Mouse (Mus musculus): ENCODE measurements at regions not wholly inside any gene's neighbourhood (a gene's known extent, or its start where the extent isn't known, plus 50 kb on each side); places are given as distances from the start of the nearest gene placed in this dataset.

DNA sequence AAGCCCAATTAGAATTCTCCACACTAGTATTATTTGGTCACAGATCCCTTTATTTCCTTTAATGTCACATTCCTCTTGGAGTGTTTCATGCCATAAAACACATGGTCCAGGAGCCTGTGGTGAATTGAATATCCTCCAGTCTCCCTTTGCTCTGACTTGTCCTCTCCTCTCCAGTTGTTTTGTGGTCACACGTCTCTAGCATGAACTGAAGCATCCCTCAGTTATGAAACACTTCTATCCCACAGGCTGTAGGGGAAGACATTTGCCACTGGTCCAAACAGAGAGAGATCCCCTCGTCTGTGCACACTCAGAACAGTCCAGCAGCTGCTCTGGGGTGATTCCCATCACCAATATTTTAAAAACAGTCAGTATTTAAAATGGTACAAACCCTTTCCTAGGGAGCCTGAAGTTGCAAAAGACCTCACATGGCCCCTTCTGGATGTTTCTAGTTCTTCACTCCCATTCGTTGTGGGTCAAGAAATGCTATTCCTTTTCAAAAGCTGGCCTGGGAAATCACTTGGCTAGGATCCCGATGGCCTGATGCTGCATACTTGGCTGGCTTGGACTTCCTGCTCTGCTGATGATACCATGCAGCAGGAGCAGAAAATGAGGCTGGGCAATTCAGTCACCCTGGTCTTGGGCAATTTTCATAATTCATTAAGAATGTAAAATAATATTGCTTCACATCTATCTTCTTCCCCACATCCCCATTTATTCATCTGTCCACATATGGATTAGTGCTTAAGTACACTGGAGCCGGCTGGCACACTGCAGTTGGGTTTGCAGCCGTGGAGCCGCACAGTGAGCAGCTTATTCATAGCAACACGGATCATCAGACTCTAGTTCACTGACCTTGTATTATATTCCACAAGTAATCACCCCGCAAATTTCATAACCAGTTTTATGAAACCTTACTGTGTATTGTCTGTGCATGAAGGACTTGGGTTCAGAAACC lies 83.1 kb upstream of the Adamts9 start:
- no peak overlapping the region for H3K27ac ChIP-seq (replicated peaks; ENCODE audit: insufficient read depth, low read depth, low read length)
- no peaks in the 10 kb centered on the region for H3K79me2 ChIP-seq (ENCODE audit: control insufficient read depth, insufficient read depth, low read length)
- DNase-seq (ENCODE audit: extremely low read depth, low read depth, low spot score) = peak; percentile 46
- no peak overlapping the region for H3K9ac ChIP-seq (ENCODE audit: low read depth, low read length)
- no peaks in the 10 kb centered on the region for H3K36me3 ChIP-seq (ENCODE audit: control insufficient read depth, insufficient read depth, low read length)
- no peak overlapping the region for H3K4me3 ChIP-seq (ENCODE audit: insufficient read depth, low read depth, low read length)
- H3K27me3 ChIP-seq (ENCODE audit: control insufficient read depth, insufficient read depth, low read length) = no peaks in the 10 kb centered on the region
- 78% methylated on average over 9 of the region's 9 CpGs for WGBS
- TF ChIP-seq POLR2A (IDR thresholded peaks at IDR 0.05; ENCODE audit: extremely low read depth, insufficient read depth, low read length) (no peak), CTCF (IDR thresholded peaks at IDR 0.05; ENCODE audit: low read depth, low read length) (no peak)
- no peaks in the 10 kb centered on the region for H3K4me1 ChIP-seq (ENCODE audit: control insufficient read depth, insufficient read depth, low read length)

DNA sequence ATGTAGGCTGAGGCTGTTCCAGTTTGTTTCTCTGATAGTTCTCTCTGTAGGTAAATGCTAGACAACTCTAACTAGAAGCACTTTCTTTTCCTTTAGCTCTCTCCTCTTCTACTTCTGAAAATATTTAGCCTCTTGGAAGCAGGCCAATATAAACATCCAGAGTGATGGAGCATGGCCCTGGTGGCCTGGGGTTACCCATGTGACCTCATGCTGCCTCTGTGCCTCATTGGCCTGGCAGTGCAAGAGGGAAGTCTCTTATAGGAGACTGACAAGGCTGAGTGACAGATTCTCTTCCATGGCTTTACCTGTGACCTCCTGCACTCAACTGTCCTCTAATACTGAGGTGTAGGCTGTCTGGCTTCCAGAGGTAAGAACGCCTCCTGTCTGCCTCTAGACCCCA lies 71.2 kb upstream of the Adamts9 start:
- Histone ChIP-seq H3K36me3 (ENCODE audit: control insufficient read depth, insufficient read depth, low read length) (no peaks in the 10 kb centered on the region), H3K9ac (ENCODE audit: low read depth, low read length) (no peak overlapping the region), H3K4me3 (ENCODE audit: insufficient read depth, low read depth, low read length) (no peak overlapping the region), H3K4me1 (ENCODE audit: control insufficient read depth, insufficient read depth, low read length) (peaks cover 2% of the 10 kb centered on the region), H3K27me3 (ENCODE audit: control insufficient read depth, insufficient read depth, low read length) (no peaks in the 10 kb centered on the region), H3K27ac (replicated peaks; ENCODE audit: insufficient read depth, low read depth, low read length) (no peak overlapping the region), H3K79me2 (ENCODE audit: control insufficient read depth, insufficient read depth, low read length) (no peaks in the 10 kb centered on the region)
- peak; percentile 77 for DNase-seq (ENCODE audit: extremely low read depth, low read depth, low spot score)
- WGBS = 21% methylated on average over 1 of the region's 1 CpGs
- TF ChIP-seq POLR2A (IDR thresholded peaks at IDR 0.05; ENCODE audit: extremely low read depth, insufficient read depth, low read length) = no peak
- no peak for TF ChIP-seq CTCF (IDR thresholded peaks at IDR 0.05; ENCODE audit: low read depth, low read length)

DNA sequence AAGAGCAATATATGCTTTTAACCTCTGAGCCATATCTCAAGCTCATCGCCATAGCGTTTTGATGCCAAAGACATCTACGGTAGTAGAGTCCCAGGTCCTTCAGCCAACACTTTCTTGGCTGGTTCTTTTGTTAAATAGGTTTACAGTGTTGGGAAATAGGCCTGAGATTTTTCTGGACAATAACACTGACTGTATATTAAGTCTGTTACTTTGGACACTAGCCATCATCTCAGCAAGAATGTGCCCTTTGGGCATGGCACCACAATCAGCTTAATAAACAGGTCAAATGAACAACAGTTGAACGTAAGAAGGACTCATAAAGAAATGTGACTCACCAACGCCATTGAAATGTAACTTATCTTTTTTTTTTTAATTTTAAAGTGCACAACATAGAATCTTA lies 68.6 kb upstream of the Adamts9 start:
- Histone ChIP-seq H3K36me3 (ENCODE audit: control insufficient read depth, insufficient read depth, low read length) (no peaks in the 10 kb centered on the region), H3K4me3 (ENCODE audit: insufficient read depth, low read depth, low read length) (no peak overlapping the region), H3K79me2 (ENCODE audit: control insufficient read depth, insufficient read depth, low read length) (no peaks in the 10 kb centered on the region), H3K27ac (replicated peaks; ENCODE audit: insufficient read depth, low read depth, low read length) (no peak overlapping the region), H3K27me3 (ENCODE audit: control insufficient read depth, insufficient read depth, low read length) (no peaks in the 10 kb centered on the region), H3K4me1 (ENCODE audit: control insufficient read depth, insufficient read depth, low read length) (peaks cover 2% of the 10 kb centered on the region), H3K9ac (ENCODE audit: low read depth, low read length) (no peak overlapping the region)
- DNase-seq (ENCODE audit: extremely low read depth, low read depth, low spot score) = no peak
- TF ChIP-seq POLR2A (IDR thresholded peaks at IDR 0.05; ENCODE audit: extremely low read depth, insufficient read depth, low read length) = no peak
- no peak for TF ChIP-seq CTCF (IDR thresholded peaks at IDR 0.05; ENCODE audit: low read depth, low read length)
- WGBS = 87% methylated on average over 5 of the region's 5 CpGs

GRCm38 (mm10) chr6:93004587-93005240 lies 61.4 kb upstream of the Adamts9 start:
- no peak for DNase-seq (ENCODE audit: extremely low read depth, low read depth, low spot score)
- no peaks in the 10 kb centered on the region for H3K4me1 ChIP-seq (ENCODE audit: control insufficient read depth, insufficient read depth, low read length)
- H3K4me3 ChIP-seq (ENCODE audit: insufficient read depth, low read depth, low read length) = no peak overlapping the region
- 42% methylated on average over 3 of the region's 3 CpGs for WGBS
- no peak overlapping the region for H3K27ac ChIP-seq (replicated peaks; ENCODE audit: insufficient read depth, low read depth, low read length)
- TF ChIP-seq CTCF (IDR thresholded peaks at IDR 0.05; ENCODE audit: low read depth, low read length) (no peak), POLR2A (IDR thresholded peaks at IDR 0.05; ENCODE audit: extremely low read depth, insufficient read depth, low read length) (no peak)
- no peaks in the 10 kb centered on the region for H3K79me2 ChIP-seq (ENCODE audit: control insufficient read depth, insufficient read depth, low read length)
- H3K9ac ChIP-seq (ENCODE audit: low read depth, low read length) = no peak overlapping the region
- H3K27me3 ChIP-seq (ENCODE audit: control insufficient read depth, insufficient read depth, low read length) = no peaks in the 10 kb centered on the region
- H3K36me3 ChIP-seq (ENCODE audit: control insufficient read depth, insufficient read depth, low read length) = no peaks in the 10 kb centered on the region

GRCm38 (mm10) chr6:93003812-93004211 lies 60.5 kb upstream of the Adamts9 start:
- H3K9ac ChIP-seq (ENCODE audit: low read depth, low read length) = no peak overlapping the region
- TF ChIP-seq CTCF (IDR thresholded peaks at IDR 0.05; ENCODE audit: low read depth, low read length) = no peak
- no peak for TF ChIP-seq POLR2A (IDR thresholded peaks at IDR 0.05; ENCODE audit: extremely low read depth, insufficient read depth, low read length)
- no peaks in the 10 kb centered on the region for H3K27me3 ChIP-seq (ENCODE audit: control insufficient read depth, insufficient read depth, low read length)
- DNase-seq (ENCODE audit: extremely low read depth, low read depth, low spot score) = no peak
- H3K79me2 ChIP-seq (ENCODE audit: control insufficient read depth, insufficient read depth, low read length) = no peaks in the 10 kb centered on the region
- no peaks in the 10 kb centered on the region for H3K36me3 ChIP-seq (ENCODE audit: control insufficient read depth, insufficient read depth, low read length)
- no peak overlapping the region for H3K27ac ChIP-seq (replicated peaks; ENCODE audit: insufficient read depth, low read depth, low read length)
- 94% methylated on average over 5 of the region's 5 CpGs for WGBS
- H3K4me1 ChIP-seq (ENCODE audit: control insufficient read depth, insufficient read depth, low read length) = no peaks in the 10 kb centered on the region
- no peak overlapping the region for H3K4me3 ChIP-seq (ENCODE audit: insufficient read depth, low read depth, low read length)

Measured in liver, adult 2 months (tissue).